Mouse (Mus musculus) neural tube, embryonic 12.5 days (tissue): ENCODE measurements around the gene 1700001J03Rik. TPM values are rescaled to one million over a fixed set of nuclear protein-coding genes. Genes with fewer than 3 reads are reported as not detected.
"Not testable (repeated sequence)": the region's sequence is repeated elsewhere in the genome, so short reads cannot be mapped to it uniquely, and the experiment has no call there.

Source experiments
- ATAC-seq: fragments of 200-750 bp; cut with Nextera tagmentation; 2 replicates; pipeline ENCODE4 v1.8.0; 2017; ENCODE audit warnings: low read depth, mild to moderate bottlenecking, moderate TSS enrichment, moderate library complexity; ENCODE audit not compliant: low FRiP score
- H3K27ac ChIP-seq: fragments of 300-500 bp; sonication (generic); 2 replicates; pipeline ENCODE4 v1.5.1; 2016
- H3K27me3 ChIP-seq: fragments of 300-500 bp; sonication (generic); replicated peaks from 2 replicates; pipeline ENCODE4 v1.6.1; 2016; ENCODE audit warnings: mild to moderate bottlenecking
- H3K36me3 ChIP-seq: fragments of 300-500 bp; sonication (generic); 2 replicates; pipeline ENCODE4 v1.6.1; 2016; ENCODE audit warnings: mild to moderate bottlenecking
- H3K4me1 ChIP-seq: fragments of 300-500 bp; sonication (generic); 2 replicates; pipeline ENCODE4 v1.6.1; 2016
- H3K4me2 ChIP-seq: fragments of 300-500 bp; sonication (generic); replicated peaks from 2 replicates; pipeline ENCODE4 v1.6.1; 2016; ENCODE audit warnings: mild to moderate bottlenecking
- H3K4me3 ChIP-seq: fragments of 300-500 bp; sonication (generic); 2 replicates; pipeline ENCODE4 v1.5.1; 2016
- H3K9ac ChIP-seq: fragments of 300-500 bp; sonication (generic); 2 replicates; pipeline ENCODE4 v1.6.1; 2016; ENCODE audit warnings: mild to moderate bottlenecking
- H3K9me3 ChIP-seq: fragments of 300-500 bp; sonication (generic); 2 replicates; pipeline ENCODE4 v1.6.1; 2016; ENCODE audit warnings: mild to moderate bottlenecking
- WGBS: fragments of 180-500 bp; shearing (Covaris S2); methylation state at CpG from one replicate; pipeline ENCODE4 v1.1.7; 2016; 5-methylcytosine and 5-hydroxymethylcytosine counted together
- polyA plus RNA-seq: library from polyadenylated mRNA; unstranded; fragments of >200 nt; fragmentation: Nextera tagmentation; extraction: Ambion mirVana; gene quantifications from 2 replicates; pipeline ENCODE4 v1.2.1, GENCODE M21; 2016

The 1700001J03Rik gene
- polyA plus RNA-seq, 1 experiment from 2014 or later, result not detected

DNA sequence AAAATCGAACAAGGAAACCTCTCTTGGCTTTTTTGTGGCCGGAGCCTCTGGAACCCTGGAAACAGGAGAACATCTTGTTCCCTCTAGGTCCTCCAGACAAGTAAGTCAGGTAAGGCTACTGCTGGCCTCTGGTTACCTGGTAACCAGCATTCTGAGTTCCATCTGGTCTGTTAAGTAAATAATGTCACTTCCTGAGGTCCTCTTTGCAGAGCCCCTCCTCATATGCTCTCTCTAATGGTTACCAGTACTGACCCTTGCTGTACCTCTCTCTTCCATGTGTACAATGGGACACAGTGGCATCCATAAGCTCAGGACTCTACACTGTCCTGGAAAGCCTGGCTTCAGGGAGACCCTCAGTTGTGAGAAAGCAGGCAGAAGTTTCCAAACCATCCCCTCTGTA is 14.5 kb downstream of the 1700001J03Rik start, which contains the start of gene Gm6309:
Gene Gm6309 (minus strand): TSS at position 101 of the 400 bp plus-strand sequence.
- H3K9me3 ChIP-seq, H3K27me3 ChIP-seq, H3K27ac ChIP-seq, H3K9ac ChIP-seq, H3K36me3 ChIP-seq, ATAC-seq, H3K4me2 ChIP-seq, H3K4me3 ChIP-seq, H3K4me1 ChIP-seq: not testable (repeated sequence)
- 85% methylated on average over 2 of the region's 2 CpGs for WGBS

DNA sequence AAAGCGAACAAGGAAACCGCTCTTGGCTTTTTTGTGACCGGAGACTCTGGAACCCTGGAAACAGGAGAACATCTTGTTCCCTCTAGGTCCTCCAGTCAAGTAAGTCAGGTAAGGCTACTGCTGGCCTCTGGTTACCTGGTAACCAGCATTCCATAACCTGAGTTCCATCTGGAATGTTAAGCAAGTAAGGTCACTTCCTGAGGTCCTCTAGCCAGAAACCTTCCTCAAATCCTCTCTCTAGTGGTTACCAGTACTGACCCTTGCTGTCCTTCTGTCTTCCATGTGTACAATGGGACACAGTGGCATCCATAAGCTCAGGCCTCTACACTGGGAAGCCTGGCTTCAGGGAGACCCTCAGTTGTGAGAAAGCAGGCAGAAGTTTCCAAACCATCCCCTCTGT is 24.7 kb downstream of the 1700001J03Rik start, which contains the start of gene Gm5565:
Gene Gm5565 (minus strand): TSS at position 101 of the 400 bp plus-strand sequence.
- H3K4me2 ChIP-seq, H3K4me3 ChIP-seq, H3K27ac ChIP-seq, H3K4me1 ChIP-seq, H3K9me3 ChIP-seq, H3K27me3 ChIP-seq, H3K36me3 ChIP-seq, ATAC-seq, H3K9ac ChIP-seq: not testable (repeated sequence)
- WGBS, result 91% methylated on average over 3 of the region's 3 CpGs

DNA sequence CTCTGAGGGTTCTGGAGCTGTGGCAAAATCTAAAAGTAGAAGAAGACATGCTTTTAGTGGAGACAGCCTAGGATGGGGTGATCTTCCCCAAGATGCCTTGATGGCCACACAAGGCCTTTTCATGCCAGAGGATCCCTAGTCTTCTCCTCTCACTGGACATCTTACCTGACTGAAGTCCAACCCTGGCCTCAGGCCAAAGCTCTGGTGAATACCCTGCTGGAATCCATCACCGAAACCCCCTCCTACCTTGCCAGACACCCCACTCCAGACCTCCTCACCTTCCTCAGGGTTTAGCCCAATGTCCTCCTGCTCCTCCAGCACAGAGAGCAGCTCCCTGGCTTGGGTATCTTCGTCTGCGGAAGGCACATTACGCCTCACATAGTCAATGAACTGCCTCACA is 26.8 kb downstream of the 1700001J03Rik start:
- H3K27me3 ChIP-seq, H3K27ac ChIP-seq, H3K4me1 ChIP-seq, H3K36me3 ChIP-seq, H3K9me3 ChIP-seq, ATAC-seq, H3K4me3 ChIP-seq, H3K4me2 ChIP-seq, H3K9ac ChIP-seq: not testable (repeated sequence)
- 90% methylated on average over 4 of the region's 4 CpGs for WGBS

DNA sequence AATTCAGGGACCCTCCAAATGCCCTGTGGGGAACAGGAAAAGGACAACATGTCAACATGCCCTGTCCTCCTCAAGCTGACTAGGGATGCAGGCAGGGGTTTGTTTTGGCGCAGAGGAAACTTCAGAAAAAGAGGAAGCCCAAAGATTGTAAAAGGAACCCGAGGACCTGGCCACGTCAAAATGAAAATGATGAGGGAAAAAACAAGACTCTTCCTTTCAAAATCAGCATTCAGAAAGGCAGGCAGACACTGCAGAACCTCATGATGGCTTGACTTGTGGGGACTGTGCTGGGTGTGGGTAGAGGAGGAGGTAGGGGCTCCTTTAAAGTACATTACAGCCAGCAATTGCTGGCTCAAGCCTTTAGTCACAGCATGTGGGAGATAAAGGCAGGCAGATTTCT is 34.6 kb downstream of the 1700001J03Rik start:
- Histone ChIP-seq H3K27ac (no peak overlapping the region), H3K36me3 (no peaks in the 10 kb centered on the region), H3K4me1 (no peaks in the 10 kb centered on the region), H3K9me3 (peaks cover 19% of the 10 kb centered on the region), H3K4me3 (no peak overlapping the region), H3K4me2 (no peak overlapping the region), H3K9ac (no peak overlapping the region), H3K27me3 (no peaks in the 10 kb centered on the region)
- no peak for ATAC-seq
- 81% methylated on average over 3 of the region's 3 CpGs for WGBS

DNA sequence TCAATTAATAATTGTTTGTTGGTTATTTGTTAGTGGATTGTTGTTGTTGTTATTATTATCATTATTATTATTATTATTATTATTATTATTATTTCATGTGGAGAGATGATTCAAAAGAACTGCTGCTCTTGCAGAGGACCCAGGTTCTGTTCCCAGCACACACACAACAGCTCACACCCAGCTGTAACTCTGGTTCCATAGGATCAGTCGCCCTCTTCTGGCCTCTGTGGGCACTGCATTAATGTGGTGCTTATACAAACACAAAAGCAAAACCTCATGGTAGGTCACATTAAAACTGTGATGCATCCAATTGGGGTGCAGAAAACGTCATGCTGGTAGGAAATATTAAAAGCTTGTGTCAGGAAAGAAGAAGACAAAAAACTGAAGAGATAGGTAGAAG is 37.2 kb downstream of the 1700001J03Rik start:
- Histone ChIP-seq H3K9me3 (peaks cover 18% of the 10 kb centered on the region), H3K27me3 (no peaks in the 10 kb centered on the region), H3K27ac (no peak overlapping the region), H3K4me2 (no peak overlapping the region), H3K4me1 (no peaks in the 10 kb centered on the region), H3K36me3 (no peaks in the 10 kb centered on the region), H3K4me3 (no peak overlapping the region), H3K9ac (no peak overlapping the region)
- ATAC-seq, result no peak
- 43% methylated on average over 2 of the region's 2 CpGs for WGBS

Other genes starting within 250 kb of the 1700001J03Rik start
- not detected in 2 replicates for gene Cyp3a25, start 175.7 kb downstream of the 1700001J03Rik start, polyA plus RNA-seq
- gene Cyp3a59, start 106.0 kb downstream of the 1700001J03Rik start, polyA plus RNA-seq, result not detected in 2 replicates
- not detected in 2 replicates for gene Gm5565, start 24.8 kb downstream of the 1700001J03Rik start, polyA plus RNA-seq
- not detected in 2 replicates for gene Gm6309, start 14.6 kb downstream of the 1700001J03Rik start, polyA plus RNA-seq
- 26.5 and 26.6 TPM in 2 replicates for gene Rnf6, start 36.3 kb upstream of the 1700001J03Rik start, polyA plus RNA-seq
- gene Cdk8, start 45.9 kb upstream of the 1700001J03Rik start, polyA plus RNA-seq, result 31.3 and 31.8 TPM in 2 replicates
- 10.9 and 12.0 TPM in 2 replicates for gene Wasf3, start 199.7 kb upstream of the 1700001J03Rik start, polyA plus RNA-seq